Mouse (Mus musculus) embryonic facial prominence, embryonic 11.5 days (tissue): ENCODE measurements around the gene Luc7l. TPM values are rescaled to one million over a fixed set of nuclear protein-coding genes. Genes with fewer than 3 reads are reported as not detected.

Source experiments
- ATAC-seq: fragments of 200-750 bp; cut with Nextera tagmentation; replicated peaks from 2 replicates; pipeline ENCODE4 v1.8.0; 2017; ENCODE audit warnings: low read depth; ENCODE audit not compliant: insufficient number of reproducible peaks, low FRiP score, low TSS enrichment
- DNase-seq: peaks from one replicate; pipeline ENCODE4 v3.0.0-alpha.2; 2015; ENCODE audit warnings: low spot score
- H3K27ac ChIP-seq: fragments of 300-500 bp; sonication (generic); replicated peaks from 2 replicates; pipeline ENCODE4 v1.5.1; 2014; ENCODE audit warnings: mild to moderate bottlenecking, low read depth, low read length, control low read depth
- H3K27me3 ChIP-seq: fragments of 300-500 bp; sonication (generic); 2 replicates; pipeline ENCODE4 v1.6.1; 2014; ENCODE audit warnings: mild to moderate bottlenecking, low read length, moderate library complexity, mixed read lengths; ENCODE audit not compliant: control insufficient read depth, insufficient read depth
- H3K36me3 ChIP-seq: fragments of 300-500 bp; sonication (generic); replicated peaks from 2 replicates; pipeline ENCODE4 v1.6.1; 2014; ENCODE audit warnings: low read depth, mild to moderate bottlenecking, low read length, moderate library complexity, mixed read lengths; ENCODE audit not compliant: control insufficient read depth, insufficient read depth
- H3K4me1 ChIP-seq: fragments of 300-500 bp; sonication (generic); 2 replicates; pipeline ENCODE4 v1.6.1; 2014; ENCODE audit warnings: low read length, mixed read lengths; ENCODE audit not compliant: control insufficient read depth, insufficient read depth
- H3K4me2 ChIP-seq: fragments of 300-500 bp; sonication (generic); 2 replicates; pipeline ENCODE4 v1.6.1; 2014; ENCODE audit warnings: low read depth, mild to moderate bottlenecking, control low read depth, low read length, moderate library complexity
- H3K4me3 ChIP-seq: fragments of 300-500 bp; sonication (generic); 2 replicates; pipeline ENCODE4 v1.5.1; 2014; ENCODE audit warnings: low read depth, low read length, control low read depth
- H3K9ac ChIP-seq: fragments of 300-500 bp; sonication (generic); replicated peaks from 2 replicates; pipeline ENCODE4 v1.6.1; 2014; ENCODE audit warnings: mild to moderate bottlenecking, control low read depth, low read length
- H3K9me3 ChIP-seq: fragments of 300-500 bp; sonication (generic); replicated peaks from 2 replicates; pipeline ENCODE4 v1.6.1; 2016; ENCODE audit warnings: mild to moderate bottlenecking, low read length, inconsistent platforms, mixed read lengths; ENCODE audit not compliant: control insufficient read depth
- WGBS: fragments of 180-500 bp; shearing (Covaris S2); extraction: QIAGEN DNeasy Blood & Tissue Kit; methylation state at CpG from one replicate; pipeline ENCODE4 v1.1.7; 2014; 5-methylcytosine and 5-hydroxymethylcytosine counted together
- polyA plus RNA-seq: library from polyadenylated mRNA; unstranded; fragments of >200 nt; fragmentation: Nextera tagmentation; extraction: Ambion mirVana; gene quantifications from 2 replicates; pipeline ENCODE4 v1.2.1, GENCODE M21; 2014

Luc7l gene
- polyA plus RNA-seq, 1 experiment from 2014 or later, result 147 TPM

DNA sequence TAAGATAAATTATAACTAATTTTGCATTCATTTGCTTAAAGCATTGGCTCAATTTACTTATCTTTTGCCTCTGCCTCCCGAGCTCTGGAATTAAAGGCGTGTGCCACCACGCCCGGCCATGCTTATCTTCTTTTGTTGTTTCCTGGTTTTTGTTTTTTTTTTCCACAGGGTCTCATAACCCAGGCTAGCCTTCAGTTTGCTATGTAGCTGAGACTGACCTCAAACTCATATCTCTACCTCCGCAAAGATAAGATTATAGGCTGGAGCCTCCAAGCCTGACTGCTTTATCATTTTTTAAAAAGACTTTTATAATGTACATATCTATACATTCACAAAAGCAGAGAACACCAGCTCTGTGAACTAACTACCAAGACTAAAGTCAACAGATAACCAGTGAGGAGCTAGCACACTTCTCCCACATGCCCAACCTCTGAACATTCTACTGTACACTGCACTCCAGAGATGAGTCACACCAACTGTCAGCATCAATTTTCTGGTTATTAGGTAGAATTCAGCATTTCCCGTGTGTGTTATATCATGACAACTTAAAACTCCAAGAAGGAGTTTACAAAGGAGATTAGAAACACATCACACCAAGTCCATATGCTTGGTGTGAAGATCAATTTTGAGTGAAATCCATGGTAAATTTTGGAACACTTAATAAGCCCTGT is 12.4 kb upstream of the Luc7l start:
- H3K9me3 ChIP-seq, result no peaks in the 10 kb centered on the region
- no peaks in the 10 kb centered on the region; the same call in 1 of the 2 replicates for H3K4me1 ChIP-seq
- DNase-seq (no peak), ATAC-seq (no peak)
- no peak overlapping the region for H3K9ac ChIP-seq
- H3K4me2 ChIP-seq, result no peak overlapping the region
- WGBS, result 87% methylated on average over 6 of the region's 6 CpGs
- H3K27ac ChIP-seq, result no peak overlapping the region
- no peaks in the 10 kb centered on the region for H3K36me3 ChIP-seq
- H3K27me3 ChIP-seq, result no peaks in the 10 kb centered on the region
- no peak overlapping the region for H3K4me3 ChIP-seq

DNA sequence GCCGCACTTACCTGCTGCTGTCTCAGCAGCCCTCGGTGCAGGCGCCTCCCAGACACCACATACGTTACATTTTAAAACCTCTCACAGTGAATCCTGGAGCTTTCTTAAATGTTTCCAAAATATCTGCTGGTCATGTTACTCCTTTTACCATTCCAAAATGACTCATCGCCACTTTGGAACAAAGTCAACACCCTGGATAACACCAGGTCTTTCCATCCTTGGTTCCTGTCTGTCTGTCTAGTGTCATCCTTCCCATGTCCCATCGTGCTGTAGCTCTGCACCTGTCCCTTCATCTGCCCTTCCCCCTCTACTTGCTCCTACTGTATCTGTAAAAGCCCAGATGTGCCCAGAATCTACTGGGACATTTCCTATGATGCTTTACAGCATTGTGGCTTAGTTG is 11.7 kb upstream of the Luc7l start:
- Histone ChIP-seq H3K36me3 (no peaks in the 10 kb centered on the region), H3K27me3 (no peaks in the 10 kb centered on the region), H3K27ac (no peak overlapping the region), H3K4me1 (no peaks in the 10 kb centered on the region; the same call in 1 of the 2 replicates), H3K9me3 (no peaks in the 10 kb centered on the region), H3K4me3 (no peak overlapping the region), H3K4me2 (no peak overlapping the region), H3K9ac (no peak overlapping the region)
- WGBS, result 75% methylated on average over 6 of the region's 6 CpGs
- DNase-seq (no peak), ATAC-seq (no peak)

DNA sequence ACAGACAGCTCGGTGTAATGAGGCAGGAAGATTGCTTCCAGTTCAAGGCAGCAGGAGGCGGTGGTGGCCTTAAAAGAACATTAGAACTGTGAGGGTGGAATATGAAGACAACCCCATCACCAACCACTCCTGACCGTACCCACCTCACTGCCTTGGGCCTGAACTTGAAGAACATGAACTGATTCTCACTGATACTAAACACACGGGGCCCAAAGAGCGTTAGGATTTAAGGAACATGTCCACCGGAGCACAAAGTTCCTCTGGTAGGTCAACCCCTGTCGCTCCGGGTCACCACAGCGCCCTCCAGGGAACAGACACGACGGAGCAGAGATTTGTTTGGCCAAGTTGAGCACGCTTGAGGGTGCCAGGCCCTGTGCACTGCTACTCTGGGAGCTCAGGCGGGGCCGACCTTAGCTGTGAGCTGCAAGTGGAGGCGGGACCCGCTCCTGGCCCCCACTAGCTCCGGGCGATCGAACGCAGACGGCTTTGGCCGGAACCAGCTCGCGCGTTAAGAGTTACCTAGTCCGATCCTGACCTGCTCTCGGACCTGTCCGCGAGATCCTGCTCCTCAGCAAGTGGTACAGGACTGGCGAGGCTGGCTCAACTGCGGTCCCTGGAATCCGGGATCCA is 9.1 kb upstream of the Luc7l start:
- no peaks in the 10 kb centered on the region for H3K36me3 ChIP-seq
- no peaks in the 10 kb centered on the region; the same call in 1 of the 2 replicates for H3K4me1 ChIP-seq
- DNase-seq (peak; percentile 41), ATAC-seq (peak; percentile 85)
- H3K27ac ChIP-seq, result no peak overlapping the region; the same call in 1 of the 2 replicates
- H3K4me3 ChIP-seq, result peak overlapping the region; percentile 70
- peak overlapping the region; percentile 79 for H3K9ac ChIP-seq
- peak overlapping the region; percentile 78 for H3K4me2 ChIP-seq
- H3K27me3 ChIP-seq, result no peaks in the 10 kb centered on the region
- H3K9me3 ChIP-seq, result no peaks in the 10 kb centered on the region
- under 1% methylated on average over 32 of the region's 32 CpGs for WGBS

DNA sequence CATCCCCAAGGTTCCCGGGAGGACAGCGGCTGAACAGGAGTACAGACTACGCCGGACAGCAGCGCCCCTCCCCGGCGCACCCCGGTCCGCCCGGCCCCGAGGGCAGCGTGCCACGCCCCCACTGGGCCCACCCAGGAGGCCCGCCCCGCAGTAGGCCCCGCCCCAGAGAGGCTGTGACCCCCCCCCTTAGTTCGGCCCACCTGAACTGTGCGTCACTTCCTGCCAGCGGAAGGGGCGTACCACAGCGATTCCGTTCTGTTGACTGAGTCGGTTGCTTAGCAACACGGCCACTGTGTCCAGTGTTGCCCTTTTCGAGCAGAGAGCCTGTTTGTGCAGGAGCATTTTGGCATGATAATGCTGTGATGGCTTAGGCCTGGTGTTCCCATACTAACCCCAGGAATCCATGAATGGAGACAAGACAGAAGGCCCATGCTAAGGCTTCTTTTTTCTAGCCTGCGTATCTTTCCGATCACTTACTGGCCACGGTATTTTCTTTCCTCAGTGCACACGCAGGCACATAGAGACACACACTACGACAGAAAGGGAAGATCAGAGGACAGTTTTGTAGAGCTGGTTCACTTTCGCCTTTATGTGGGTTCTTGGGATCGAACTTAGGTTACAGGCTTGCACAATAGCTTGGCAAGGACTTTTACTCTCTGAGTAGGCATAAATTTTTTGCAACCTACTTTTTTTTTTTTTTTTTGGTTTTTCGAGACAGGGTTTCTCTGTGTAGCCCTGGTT is 8.4 kb upstream of the Luc7l start, which contains the start of gene Fam234a:
Fam234a (minus strand) TSS at position 142 of the 741 bp plus-strand sequence.
- H3K9ac ChIP-seq, result peak within 1 kb of the TSS; percentile 79
- no peaks in the 10 kb centered on the region; the same call in 1 of the 2 replicates for H3K4me1 ChIP-seq
- ATAC-seq (peak; percentile 95), DNase-seq (peak; percentile 99)
- no peak within 1 kb of the TSS; the same call in 1 of the 2 replicates for H3K27ac ChIP-seq
- no peaks in the 10 kb centered on the region for H3K27me3 ChIP-seq
- H3K9me3 ChIP-seq, result no peaks in the 10 kb centered on the region
- H3K4me2 ChIP-seq, result peak within 1 kb of the TSS; percentile 78
- WGBS, result 7% methylated on average over 33 of the region's 33 CpGs
- H3K36me3 ChIP-seq, result no peaks in the 10 kb centered on the region
- H3K4me3 ChIP-seq, result peak within 1 kb of the TSS; percentile 70

DNA sequence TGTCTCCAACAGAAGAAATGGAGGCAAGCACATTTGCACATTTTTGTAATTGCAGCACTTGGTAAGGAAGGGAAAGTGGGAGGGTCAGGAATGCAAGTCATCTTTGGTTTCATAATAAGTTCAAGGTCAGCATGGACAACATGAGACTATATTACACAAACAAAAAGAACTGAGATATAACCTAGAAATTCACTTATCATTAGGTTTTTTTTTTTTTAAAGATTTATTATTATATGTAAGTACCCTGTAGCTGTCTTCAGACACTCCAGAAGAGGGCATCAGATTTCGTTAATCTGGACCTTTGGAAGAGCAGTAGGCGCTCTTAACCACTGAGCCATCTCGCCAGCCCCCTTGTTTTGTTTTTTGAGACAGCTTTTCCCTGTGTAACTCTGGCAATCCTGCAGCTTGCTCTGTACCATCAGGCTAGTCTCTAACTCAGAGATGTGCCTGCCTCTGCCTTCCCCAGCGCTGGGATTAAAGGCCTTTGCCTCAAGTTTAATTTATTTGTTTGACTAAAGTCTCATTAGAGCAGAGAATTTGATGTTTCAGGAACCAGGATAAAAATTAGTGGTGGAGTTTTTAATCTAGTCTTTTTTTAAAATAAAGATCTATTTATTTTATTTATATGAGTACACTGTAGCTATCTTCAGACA is 684 bp upstream of the Luc7l start:
- Histone ChIP-seq H3K36me3 (no peaks in the 10 kb centered on the region; the same call in 1 of the 2 replicates), H3K4me1 (no peaks in the 10 kb centered on the region), H3K27me3 (no peaks in the 10 kb centered on the region), H3K9me3 (no peaks in the 10 kb centered on the region), H3K9ac (no peak overlapping the region; the same call in 1 of the 2 replicates), H3K27ac (no peak overlapping the region), H3K4me2 (no peak overlapping the region; the same call in 1 of the 2 replicates), H3K4me3 (peak overlapping the region; percentile 93; the same call in 1 of the 2 replicates)
- DNase-seq (no peak), ATAC-seq (no peak)
- WGBS, result 53% methylated on average over 4 of the region's 4 CpGs

DNA sequence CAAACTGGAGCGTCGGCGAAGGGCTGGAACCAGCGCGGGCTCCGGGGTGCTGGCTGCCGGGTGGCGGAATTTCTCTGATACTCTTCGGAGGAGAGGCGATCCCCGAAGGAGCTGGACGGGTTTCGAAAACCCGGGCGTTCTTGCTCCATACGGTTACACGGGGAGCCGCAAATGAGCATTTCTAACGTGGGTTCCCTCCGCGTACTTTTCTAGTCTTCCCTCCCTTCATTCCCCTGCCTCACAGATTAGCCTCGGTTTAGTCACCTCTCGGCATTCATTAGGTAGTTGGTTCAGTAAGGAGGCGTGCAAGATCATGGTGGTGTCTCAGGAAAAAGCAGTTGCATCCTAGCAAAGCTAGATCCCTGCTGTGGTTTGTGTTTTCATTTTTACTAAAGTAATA is 703 bp downstream of the Luc7l start:
- Histone ChIP-seq H3K9me3 (no peaks in the 10 kb centered on the region), H3K27me3 (no peaks in the 10 kb centered on the region), H3K4me1 (no peaks in the 10 kb centered on the region), H3K4me2 (peak overlapping the region; percentile 62), H3K27ac (peak overlapping the region; percentile 98), H3K36me3 (no peaks in the 10 kb centered on the region; the same call in 1 of the 2 replicates), H3K9ac (peak overlapping the region; percentile 99), H3K4me3 (peak overlapping the region; percentile 93)
- under 1% methylated on average over 24 of the region's 24 CpGs for WGBS
- no peak for DNase-seq
- ATAC-seq, result no peak

DNA sequence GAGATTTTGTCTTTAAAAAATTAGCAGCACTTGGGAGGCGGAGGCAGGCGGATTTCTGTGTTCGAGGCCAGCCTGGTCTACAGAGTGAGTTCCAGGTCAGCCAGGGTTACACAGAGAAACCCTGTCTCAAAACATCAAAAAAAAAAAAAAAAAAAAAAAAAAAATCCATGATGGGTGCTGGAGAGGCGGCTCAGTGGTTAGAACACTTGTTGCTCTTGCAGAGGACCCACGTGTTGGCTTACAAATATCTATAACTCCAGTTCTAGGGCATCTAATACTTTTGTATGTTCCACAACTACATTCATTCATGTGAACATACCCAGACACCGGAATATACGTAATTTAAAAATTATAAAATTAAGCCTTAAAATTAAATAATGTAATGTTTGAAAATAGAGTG is 2.6 kb downstream of the Luc7l start:
- no peaks in the 10 kb centered on the region for H3K27me3 ChIP-seq
- no peaks in the 10 kb centered on the region for H3K4me1 ChIP-seq
- peaks cover 5% of the 10 kb centered on the region for H3K36me3 ChIP-seq
- DNase-seq (no peak), ATAC-seq (no peak)
- H3K9ac ChIP-seq, result no peak overlapping the region
- no peak overlapping the region for H3K4me2 ChIP-seq
- H3K4me3 ChIP-seq, result no peak overlapping the region
- H3K9me3 ChIP-seq, result no peaks in the 10 kb centered on the region
- no peak overlapping the region for H3K27ac ChIP-seq
- 94% methylated on average over 7 of the region's 7 CpGs for WGBS
